Mouse (Mus musculus): Measurements from ENCODE around the gene Ankrd55. TPM values are rescaled to one million over a fixed set of nuclear protein-coding genes. Genes with fewer than 3 reads are reported as not detected.

Gene Ankrd55
- polyA plus RNA-seq, 1 experiment from 2014 or later = 0.08 TPM

GRCm38 (mm10) chr13:112271901-112272537, 16.2 kb upstream of the Ankrd55 start:
- no peak overlapping the region for H3K4me3 ChIP-seq
- no peaks in the 10 kb centered on the region for H3K4me1 ChIP-seq
- H3K27me3 ChIP-seq (replicated peaks) = peaks cover 9% of the 10 kb centered on the region
- WGBS (ENCODE audit: insufficient replicate concordance) = 11% methylated on average over 5 of the region's 5 CpGs
- no peaks in the 10 kb centered on the region for H3K36me3 ChIP-seq
- no peak for ATAC-seq
- H3K27ac ChIP-seq = no peak overlapping the region
- H3K4me2 ChIP-seq = no peak overlapping the region
- no peaks in the 10 kb centered on the region for H3K9me3 ChIP-seq (replicated peaks)
- no peak overlapping the region for H3K9ac ChIP-seq

GRCm38 (mm10) chr13:112274636-112275035, 13.6 kb upstream of the Ankrd55 start:
- Histone ChIP-seq H3K4me3 (no peak overlapping the region), H3K9me3 (replicated peaks) (no peaks in the 10 kb centered on the region), H3K36me3 (no peaks in the 10 kb centered on the region), H3K4me1 (0 out of 2 replicates have a peak, but pooled peaks cover 5% of the 10 kb centered on the region), H3K4me2 (no peak overlapping the region), H3K27ac (no peak overlapping the region), H3K27me3 (replicated peaks) (peaks cover 9% of the 10 kb centered on the region), H3K9ac (no peak overlapping the region)
- 72% methylated on average over 3 of the region's 3 CpGs for WGBS (ENCODE audit: insufficient replicate concordance)
- no peak for ATAC-seq

- no peaks in the 10 kb centered on the region for H3K9me3 ChIP-seq (replicated peaks)
- 0 out of 2 replicates have a peak, but pooled peaks cover 5% of the 10 kb centered on the region for H3K4me1 ChIP-seq
- H3K9ac ChIP-seq = no peak overlapping the region
- no peak overlapping the region for H3K27ac ChIP-seq
- no peak overlapping the region for H3K4me2 ChIP-seq
- 73% methylated on average over 8 of the region's 8 CpGs for WGBS (ENCODE audit: insufficient replicate concordance)
- no peak overlapping the region for H3K4me3 ChIP-seq
- no peak for ATAC-seq
- no peaks in the 10 kb centered on the region for H3K36me3 ChIP-seq
- no peaks in the 10 kb centered on the region; the same call in 1 of the 2 replicates for H3K27me3 ChIP-seq (replicated peaks)
These were observed 12.3 kb upstream of the Ankrd55 start for GRCm38 (mm10) chr13:112275951-112276350.

- H3K4me1 ChIP-seq = 0 out of 2 replicates have a peak, but pooled peaks cover 5% of the 10 kb centered on the region
- H3K27ac ChIP-seq = no peak overlapping the region
- H3K9me3 ChIP-seq (replicated peaks) = no peaks in the 10 kb centered on the region
- ATAC-seq = no peak
- H3K27me3 ChIP-seq (replicated peaks) = no peaks in the 10 kb centered on the region
- no peak overlapping the region for H3K4me3 ChIP-seq
- 23% methylated on average over 5 of the region's 5 CpGs for WGBS (ENCODE audit: insufficient replicate concordance)
- no peak overlapping the region for H3K4me2 ChIP-seq
- no peak overlapping the region for H3K9ac ChIP-seq
- no peaks in the 10 kb centered on the region for H3K36me3 ChIP-seq
These were observed 10.7 kb upstream of the Ankrd55 start for GRCm38 (mm10) chr13:112277544-112277943.

- Histone ChIP-seq H3K9ac (no peak overlapping the region), H3K4me3 (no peak overlapping the region), H3K27me3 (replicated peaks) (no peaks in the 10 kb centered on the region), H3K4me1 (0 out of 2 replicates have a peak, but pooled peaks cover 5% of the 10 kb centered on the region), H3K36me3 (no peaks in the 10 kb centered on the region), H3K27ac (no peak overlapping the region), H3K9me3 (replicated peaks) (no peaks in the 10 kb centered on the region), H3K4me2 (no peak overlapping the region)
- WGBS (ENCODE audit: insufficient replicate concordance) = 62% methylated on average over 7 of the region's 7 CpGs
- no peak for ATAC-seq
These were observed 10.0 kb upstream of the Ankrd55 start for GRCm38 (mm10) chr13:112278251-112278650.

GRCm38 (mm10) chr13:112287135-112287534, 1.1 kb upstream of the Ankrd55 start:
- no peak overlapping the region for H3K4me2 ChIP-seq
- H3K36me3 ChIP-seq = no peaks in the 10 kb centered on the region
- peaks cover 8% of the 10 kb centered on the region; the same call in 1 of the 2 replicates for H3K9me3 ChIP-seq (replicated peaks)
- H3K9ac ChIP-seq = no peak overlapping the region
- no peak overlapping the region for H3K27ac ChIP-seq
- no peak for ATAC-seq
- H3K27me3 ChIP-seq (replicated peaks) = no peaks in the 10 kb centered on the region
- H3K4me3 ChIP-seq = no peak overlapping the region
- peaks cover 18% of the 10 kb centered on the region; the same call in 1 of the 2 replicates for H3K4me1 ChIP-seq
- WGBS (ENCODE audit: insufficient replicate concordance) = 50% methylated on average over 1 of the region's 1 CpGs

- H3K27me3 ChIP-seq (replicated peaks) = no peaks in the 10 kb centered on the region
- no peak overlapping the region for H3K9ac ChIP-seq
- H3K27ac ChIP-seq = 0 out of 2 replicates have a peak overlapping the region, but pooled peaks have one; percentile 24
- H3K4me2 ChIP-seq = peak overlapping the region; percentile 31
- no peak overlapping the region for H3K4me3 ChIP-seq
- H3K9me3 ChIP-seq (replicated peaks) = peaks cover 8% of the 10 kb centered on the region; the same call in 1 of the 2 replicates
- no peaks in the 10 kb centered on the region for H3K36me3 ChIP-seq
- H3K4me1 ChIP-seq = peaks cover 23% of the 10 kb centered on the region; the same call in 1 of the 2 replicates
- WGBS (ENCODE audit: insufficient replicate concordance) = 43% methylated on average over 6 of the region's 6 CpGs
- ATAC-seq = peak; percentile 27
These were observed 553 bp upstream of the Ankrd55 start for GRCm38 (mm10) chr13:112287571-112288224.

GRCm38 (mm10) chr13:112289338-112289737, 1.1 kb downstream of the Ankrd55 start:
- H3K27me3 ChIP-seq (replicated peaks) = no peaks in the 10 kb centered on the region
- no peaks in the 10 kb centered on the region for H3K36me3 ChIP-seq
- no peak overlapping the region for H3K4me2 ChIP-seq
- peaks cover 8% of the 10 kb centered on the region; the same call in 1 of the 2 replicates for H3K9me3 ChIP-seq (replicated peaks)
- H3K27ac ChIP-seq = no peak overlapping the region
- no peak for ATAC-seq
- 70% methylated on average over 9 of the region's 9 CpGs for WGBS (ENCODE audit: insufficient replicate concordance)
- H3K4me3 ChIP-seq = no peak overlapping the region
- H3K4me1 ChIP-seq = peaks cover 23% of the 10 kb centered on the region; the same call in 1 of the 2 replicates
- H3K9ac ChIP-seq = no peak overlapping the region

- Histone ChIP-seq H3K9ac (no peak overlapping the region), H3K9me3 (replicated peaks) (peaks cover 8% of the 10 kb centered on the region; the same call in 1 of the 2 replicates), H3K27ac (no peak overlapping the region), H3K27me3 (replicated peaks) (no peaks in the 10 kb centered on the region), H3K4me3 (no peak overlapping the region), H3K4me1 (peaks cover 23% of the 10 kb centered on the region; the same call in 1 of the 2 replicates), H3K36me3 (no peaks in the 10 kb centered on the region), H3K4me2 (no peak overlapping the region)
- no peak for ATAC-seq
- WGBS (ENCODE audit: insufficient replicate concordance) = 51% methylated on average over 4 of the region's 4 CpGs
These were observed 1.7 kb downstream of the Ankrd55 start for GRCm38 (mm10) chr13:112289981-112290380.

GRCm38 (mm10) chr13:112292489-112292888, 4.2 kb downstream of the Ankrd55 start:
- Histone ChIP-seq H3K27ac (no peak overlapping the region), H3K36me3 (no peaks in the 10 kb centered on the region), H3K9ac (no peak overlapping the region), H3K4me3 (no peak overlapping the region), H3K9me3 (replicated peaks) (no peaks in the 10 kb centered on the region), H3K4me2 (no peak overlapping the region), H3K4me1 (peaks cover 16% of the 10 kb centered on the region; the same call in 1 of the 2 replicates), H3K27me3 (replicated peaks) (no peaks in the 10 kb centered on the region)
- no peak for ATAC-seq
- WGBS (ENCODE audit: insufficient replicate concordance) = 24% methylated on average over 4 of the region's 4 CpGs

- no peak overlapping the region for H3K9ac ChIP-seq
- H3K4me2 ChIP-seq = no peak overlapping the region
- no peak overlapping the region for H3K4me3 ChIP-seq
- no peaks in the 10 kb centered on the region for H3K36me3 ChIP-seq
- H3K4me1 ChIP-seq = 0 out of 2 replicates have a peak, but pooled peaks cover 10% of the 10 kb centered on the region
- no peak for ATAC-seq
- no peak overlapping the region for H3K27ac ChIP-seq
- 81% methylated on average over 6 of the region's 6 CpGs for whole genome bisulfite sequencing (ENCODE audit: insufficient replicate concordance)
- H3K9me3 ChIP-seq (replicated peaks) = no peaks in the 10 kb centered on the region
- no peaks in the 10 kb centered on the region for H3K27me3 ChIP-seq (replicated peaks)
These were observed 4.8 kb downstream of the Ankrd55 start for GRCm38 (mm10) chr13:112293092-112293491.

- Histone ChIP-seq H3K36me3 (no peaks in the 10 kb centered on the region), H3K27ac (no peak overlapping the region), H3K9me3 (replicated peaks) (no peaks in the 10 kb centered on the region), H3K9ac (no peak overlapping the region), H3K27me3 (replicated peaks) (no peaks in the 10 kb centered on the region), H3K4me3 (no peak overlapping the region), H3K4me2 (no peak overlapping the region), H3K4me1 (0 out of 2 replicates have a peak, but pooled peaks cover 5% of the 10 kb centered on the region)
- WGBS (ENCODE audit: insufficient replicate concordance) = 80% methylated on average over 6 of the region's 6 CpGs
- ATAC-seq = no peak
These were observed 6.2 kb downstream of the Ankrd55 start for GRCm38 (mm10) chr13:112294446-112294845.
